Mouse (Mus musculus): ENCODE data around the gene Brwd1. TPM values are rescaled to one million over a fixed set of nuclear protein-coding genes. Genes with fewer than 3 reads are reported as not detected.
"Not testable (repeated sequence)": the region's sequence is repeated elsewhere in the genome, so short reads cannot be mapped to it uniquely, and the experiment has no call there.

Brwd1 gene
- total RNA-seq, 2 experiments from 2014 or later: 72.0 to 78.2 TPM

DNA sequence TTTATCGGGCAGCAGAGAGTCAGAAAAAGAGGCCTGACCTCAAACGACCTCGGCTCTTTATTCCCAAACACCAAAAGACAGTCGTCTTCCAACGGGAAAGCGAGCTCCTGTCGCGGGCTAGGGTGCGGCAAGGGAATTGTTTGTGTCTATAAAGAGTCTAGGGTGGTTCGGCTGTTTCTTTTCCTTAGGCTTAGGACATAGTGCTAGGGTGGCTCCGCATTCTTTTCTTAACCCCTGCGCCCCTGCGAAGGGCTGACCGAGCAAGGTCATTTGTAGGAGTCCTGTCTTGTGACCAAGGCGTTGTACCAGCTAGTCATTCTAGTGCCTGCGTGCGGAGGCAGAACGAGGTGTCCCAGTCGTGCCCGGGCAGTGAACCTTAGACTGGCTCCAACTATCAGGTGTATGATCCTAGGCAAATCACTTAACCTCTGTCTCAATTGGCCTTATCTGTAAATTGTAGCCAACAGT, 887 bp upstream of the Brwd1 start:
- intact Hi-C loops (cut with DNase I): loop anchor here (2.0 to 5.0 kb wide), 2 partner anchors 44 to 64 kb away; partner anchors contain the start of genes Hmgn1 and Wrb
- DNase-seq (ENCODE audit: low spot score): no peak

- intact Hi-C loops (cut with DNase I): loop anchor here (2.0 to 5.0 kb wide), 2 partner anchors 45 to 66 kb away; partner anchors contain the start of genes Hmgn1 and Wrb
Measured at GRCm38 (mm10) chr16:96081742-96082241, 534 bp downstream of the Brwd1 start.

DNA sequence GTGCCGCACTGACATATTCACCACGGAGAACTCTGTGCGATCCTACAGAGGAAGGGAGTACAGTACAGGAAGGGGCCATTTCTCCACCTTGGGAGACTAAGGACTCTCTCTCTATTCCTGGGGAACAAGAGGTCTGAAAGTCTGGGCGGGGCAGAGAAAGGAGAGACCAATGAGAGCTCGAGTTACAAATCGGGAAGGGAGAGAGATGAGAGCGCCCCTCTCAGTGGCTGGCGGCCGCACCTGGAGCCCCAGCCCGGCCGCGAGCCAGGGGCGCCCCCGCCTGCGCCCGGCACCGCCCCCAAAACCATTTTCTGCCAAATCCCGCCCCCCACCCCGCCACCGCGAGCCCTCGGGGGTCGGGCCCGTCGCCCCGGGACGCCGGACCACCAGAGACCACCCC, 995 bp downstream of the Brwd1 start:
- intact Hi-C loops (cut with DNase I): loop anchor here (5.0 kb wide), 1 partner anchor 66 kb away; the partner anchor contains the start of gene Wrb
- DNase-seq (ENCODE audit: low spot score): peak; percentile 84

More at GRCm38 (mm10) chr16:96081742-96082241, 534 bp downstream of the Brwd1 start:
- no peak for DNase-seq (ENCODE audit: low spot score)

GRCm38 (mm10) chr16:96080524-96080923, 1.8 kb downstream of the Brwd1 start:
- intact Hi-C loops (cut with DNase I): loop anchor here (5.0 kb wide), 1 partner anchor 67 kb away; the partner anchor contains the start of gene Wrb
- no peak for DNase-seq (ENCODE audit: low spot score)

- DNase-seq (ENCODE audit: low spot score): no peak
- intact Hi-C loops (cut with DNase I): no loop called here
Measured at GRCm38 (mm10) chr16:96068364-96068763, 14.0 kb downstream of the Brwd1 start.

- no peak for DNase-seq (ENCODE audit: low spot score)
- intact Hi-C loops (cut with DNase I): no loop called here
Measured at GRCm38 (mm10) chr16:96066174-96066573, 16.2 kb downstream of the Brwd1 start.

- intact Hi-C loops (cut with DNase I): no loop called here
- DNase-seq (ENCODE audit: low spot score): no peak
Measured at GRCm38 (mm10) chr16:96064649-96065048, 17.7 kb downstream of the Brwd1 start.

DNA sequence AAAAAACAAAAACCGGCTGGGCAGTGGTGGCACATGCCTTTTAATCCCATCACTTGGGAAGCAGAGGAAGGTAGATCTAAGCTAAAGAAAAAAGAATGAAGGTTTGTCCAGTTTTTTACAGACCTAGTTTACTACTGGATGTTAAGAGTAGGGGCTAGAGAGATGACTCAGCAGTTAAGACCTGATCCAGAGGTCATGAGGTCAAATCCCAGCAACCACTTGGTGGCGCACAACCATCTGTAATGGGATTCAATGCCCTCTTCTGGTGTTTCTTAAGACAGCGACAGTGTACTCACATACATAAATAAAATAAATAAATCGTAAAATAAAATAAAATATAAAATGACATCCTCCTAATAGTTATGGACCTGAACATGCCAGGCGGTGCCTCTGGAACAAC, 38.2 kb downstream of the Brwd1 start:
- intact Hi-C loops (cut with DNase I): no loop called here
- no peak for DNase-seq (ENCODE audit: low spot score)

GRCm38 (mm10) chr16:96040691-96041090, 41.6 kb downstream of the Brwd1 start:
- intact Hi-C loops (cut with DNase I): no loop called here
- DNase-seq (ENCODE audit: low spot score): no peak

GRCm38 (mm10) chr16:96039538-96039937, 42.8 kb downstream of the Brwd1 start:
- no peak for DNase-seq (ENCODE audit: low spot score)
- intact Hi-C loops (cut with DNase I): no loop called here

- intact Hi-C loops (cut with DNase I): no loop called here
- DNase-seq (ENCODE audit: low spot score): no peak
Measured at GRCm38 (mm10) chr16:96034473-96034872, 47.9 kb downstream of the Brwd1 start.

DNA sequence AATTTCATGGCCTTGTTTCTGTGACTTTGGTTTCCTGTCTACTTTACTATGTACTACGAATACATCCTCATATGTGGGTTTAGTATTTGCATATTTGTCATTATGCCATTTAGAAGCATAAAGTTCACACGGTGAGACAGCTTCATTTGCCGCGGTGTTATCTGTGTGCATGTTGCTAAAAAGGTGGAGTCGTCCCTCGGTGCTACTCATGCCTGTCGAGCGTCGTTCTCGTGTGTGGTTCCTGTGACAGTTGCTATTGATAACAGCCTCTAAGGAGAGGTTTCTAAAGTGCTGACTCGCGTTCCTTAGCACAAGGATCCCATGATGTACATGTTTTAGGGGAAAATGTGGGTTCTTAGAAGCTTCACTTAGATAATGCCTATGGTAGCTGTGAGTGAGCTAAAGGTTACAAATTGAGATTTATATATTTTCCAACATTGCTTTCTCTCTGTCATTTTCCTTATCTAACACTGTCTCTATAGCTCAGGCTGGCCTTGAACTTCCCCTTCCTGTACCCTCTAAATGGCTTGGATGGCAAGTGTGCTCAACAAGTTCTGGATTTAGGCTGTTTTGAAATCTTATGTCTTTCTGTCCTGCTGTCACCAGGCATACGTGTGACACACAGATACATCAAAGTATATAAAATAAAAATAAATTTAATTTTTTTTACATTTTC, 49.8 kb downstream of the Brwd1 start:
- intact Hi-C loops (cut with DNase I): no loop called here
- DNase-seq (ENCODE audit: low spot score): no peak

DNA sequence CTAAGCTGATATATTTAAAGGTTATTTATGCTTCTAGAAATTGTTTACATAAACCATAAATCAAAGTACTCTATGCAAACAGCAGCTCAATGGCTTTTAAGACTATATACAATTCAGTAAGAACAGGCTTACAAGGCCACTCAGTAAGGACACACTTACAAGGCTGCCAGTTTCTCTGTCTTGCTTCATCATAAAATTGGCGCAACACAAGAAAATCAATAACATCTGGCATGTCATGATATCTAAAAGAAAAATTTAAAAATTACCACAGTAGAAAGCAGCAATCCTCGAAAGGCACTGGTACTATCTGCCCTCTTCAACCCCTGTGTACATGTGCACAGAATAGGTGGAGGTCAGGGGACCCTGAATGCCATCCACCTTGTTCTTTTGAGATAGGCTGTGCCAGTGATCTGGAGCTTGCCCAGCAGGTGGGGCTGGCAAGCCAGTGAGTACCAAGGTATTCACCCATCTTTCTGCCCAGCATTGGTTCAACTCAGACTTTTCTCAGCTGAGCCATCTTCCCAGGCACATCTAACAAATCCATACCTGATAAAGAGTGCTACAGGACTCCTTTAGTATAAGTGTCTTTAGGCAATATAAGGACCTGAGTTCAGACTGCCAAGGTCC, 51.7 kb downstream of the Brwd1 start:
- intact Hi-C loops (cut with DNase I): no loop called here
- DNase-seq (ENCODE audit: low spot score): no peak

GRCm38 (mm10) chr16:96026256-96026655, 56.1 kb downstream of the Brwd1 start:
- DNase-seq (ENCODE audit: low spot score): no peak
- intact Hi-C loops (cut with DNase I): no loop called here

- intact Hi-C loops (cut with DNase I): no loop called here
- no peak for DNase-seq (ENCODE audit: low spot score)
Measured at GRCm38 (mm10) chr16:96025244-96025643, 57.1 kb downstream of the Brwd1 start.

- intact Hi-C loops (cut with DNase I): no loop called here
- no peak for DNase-seq (ENCODE audit: low spot score)
Measured at GRCm38 (mm10) chr16:96021045-96021444, 61.3 kb downstream of the Brwd1 start.

- intact Hi-C loops (cut with DNase I); DNase-seq (ENCODE audit: low spot score): not testable (repeated sequence)
Measured at GRCm38 (mm10) chr16:96009124-96009523, 73.2 kb downstream of the Brwd1 start.

DNA sequence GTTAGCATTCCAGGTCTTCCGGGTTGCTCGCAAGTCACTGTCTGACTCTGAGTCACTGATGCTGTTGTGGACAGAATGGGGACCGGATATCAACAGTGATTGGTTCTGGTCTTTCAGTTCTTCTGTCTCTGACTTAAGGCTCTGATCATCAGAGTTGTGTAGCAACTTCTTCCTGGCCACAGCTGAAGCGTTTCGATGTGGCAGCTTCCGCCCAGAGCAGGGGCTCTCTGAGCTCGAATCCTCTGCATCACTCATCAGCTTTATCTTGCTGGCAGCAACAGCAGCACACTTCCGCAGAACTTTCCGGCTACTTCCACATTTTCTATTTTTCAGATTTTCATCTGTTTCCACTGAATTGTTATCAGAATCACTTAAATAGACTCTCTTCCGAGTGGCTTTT, 78.0 kb downstream of the Brwd1 start:
- intact Hi-C loops (cut with DNase I); DNase-seq (ENCODE audit: low spot score): not testable (repeated sequence)

DNA sequence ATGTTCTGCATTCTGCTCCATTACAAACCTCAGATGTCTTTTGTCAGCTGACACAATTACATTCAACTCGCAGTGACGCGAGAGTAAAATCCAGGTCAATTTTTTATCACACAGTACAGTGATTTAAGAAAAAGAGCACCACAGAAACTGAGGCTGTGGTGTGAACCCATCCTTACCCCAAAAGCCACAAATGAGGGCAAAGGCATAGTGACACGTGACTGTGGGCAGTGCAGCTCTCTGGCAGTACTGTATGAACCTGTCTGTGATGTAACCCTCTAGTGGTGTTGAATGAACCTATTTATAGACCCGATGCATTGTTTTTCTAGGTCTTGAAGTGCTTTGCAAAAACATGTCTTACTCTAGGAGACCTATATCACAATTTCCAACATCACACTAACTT, 83.0 kb downstream of the Brwd1 start:
- no peak for DNase-seq (ENCODE audit: low spot score)
- intact Hi-C loops (cut with DNase I): no loop called here

- intact Hi-C loops (cut with DNase I): no loop called here
- no peak for DNase-seq (ENCODE audit: low spot score)
Measured at GRCm38 (mm10) chr16:95996156-95996555, 86.2 kb downstream of the Brwd1 start.

DNA sequence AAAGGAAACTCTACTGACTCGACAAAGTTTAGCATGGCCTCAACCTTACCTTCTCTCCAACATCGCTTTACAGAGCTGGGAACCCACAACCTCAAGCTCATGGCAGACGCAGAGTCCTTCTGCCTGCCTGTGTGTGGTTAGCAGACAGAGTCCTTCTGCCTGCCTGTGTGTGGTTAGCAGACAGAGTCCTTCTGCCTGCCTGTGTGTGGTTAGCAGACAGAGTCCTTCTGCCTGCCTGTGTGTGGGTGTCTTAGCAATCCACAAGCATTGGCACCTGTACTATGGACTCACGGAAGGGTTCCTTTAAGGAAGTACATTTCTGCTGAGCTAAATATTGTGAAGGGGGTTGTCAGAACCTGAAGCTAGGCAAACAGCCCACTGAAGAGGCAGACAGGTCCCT, 87.8 kb downstream of the Brwd1 start:
- DNase-seq (ENCODE audit: low spot score); intact Hi-C loops (cut with DNase I): not testable (repeated sequence)

Measured in heart, postnatal 25 days (tissue).